ENCODE assay signal across 8 mouse cellular contexts in genomic region chr1:167598255-167599081, GRCm38 (mm10). TPM values are rescaled to one million over a fixed set of nuclear protein-coding genes. Genes with fewer than 3 reads are reported as not detected.
DNase-seq lines count a peak whose midpoint lies in the region; ATAC-seq and TF ChIP-seq lines count a peak whose summit lies in the region.

Rxrg (plus strand) TSS chr1:167598384.

- peak within 1 kb of the TSS; percentile 69 for H3K27ac ChIP-seq in hindbrain, embryonic 14.5 days
- no peak within 1 kb of the TSS for H3K27ac ChIP-seq in left cerebral cortex, adult 2 months

- DNase-seq in R1 (ENCODE audit: low read depth, low spot score): peak; percentile 57
- peak; percentile 90 for DNase-seq in embryo, embryonic 10 days (ENCODE audit: low spot score)
- peak; percentile 58 for DNase-seq in gastrocnemius, postnatal 10 days
- peak; percentile 66 for DNase-seq in hindbrain, embryonic 14.5 days (ENCODE audit: low spot score)
- DNase-seq in left cerebral cortex, adult 2 months (ENCODE audit: extremely low spot score in 1 of 2, low spot score in 2 of 2): peak; percentile 56 to 66
- peak; percentile 38 for DNase-seq in lung, postnatal 25 days (ENCODE audit: low spot score)
- peak; percentile 79 to 80 for DNase-seq in right cerebral cortex, postnatal 10 days (ENCODE audit: low spot score in 2 of 2)

- intact Hi-C loops in left cerebral cortex, adult 2 months (cut with DNase I): no loop called here

- peak within 1 kb of the TSS; percentile 84 for H3K4me2 ChIP-seq in hindbrain, embryonic 14.5 days (replicated peaks)

- ATAC-seq in hindbrain, embryonic 14.5 days (ENCODE audit: low FRiP score): peak; percentile 84
- ATAC-seq in erythroid progenitor cell, adult 5-6 weeks (replicated peaks; ENCODE audit: low FRiP score, poor library complexity, severe bottlenecking): no peak

- no peak for TF ChIP-seq CTCF in left cerebral cortex, adult 2 months (IDR thresholded peaks at IDR 0.05)

- H3K9ac ChIP-seq in hindbrain, embryonic 14.5 days: peak within 1 kb of the TSS; percentile 60

- H3K27me3 ChIP-seq in hindbrain, embryonic 14.5 days (ENCODE audit: control insufficient read depth, insufficient read depth, low read length): peaks cover 9% of the 10 kb centered on the region

- peak within 1 kb of the TSS; percentile 40 for H3K4me3 ChIP-seq in hindbrain, embryonic 14.5 days (replicated peaks; ENCODE audit: low read length)
- H3K4me3 ChIP-seq in left cerebral cortex, adult 2 months: peak within 1 kb of the TSS; percentile 45

- peaks cover 18% of the 10 kb centered on the region for H3K4me1 ChIP-seq in hindbrain, embryonic 14.5 days (replicated peaks; ENCODE audit: control insufficient read depth, insufficient read depth, low read length)

- whole genome bisulfite sequencing in hindbrain, embryonic 14.5 days: under 1% methylated on average over 40 of the region's 40 CpGs

- no peaks in the 10 kb centered on the region for H3K9me3 ChIP-seq in hindbrain, embryonic 14.5 days (ENCODE audit: control insufficient read depth, low read length)

- H3K36me3 ChIP-seq in hindbrain, embryonic 14.5 days (replicated peaks; ENCODE audit: control insufficient read depth, insufficient read depth): no peaks in the 10 kb centered on the region

RNA-seq across cellular contexts. Expression of gene Rxrg, which starts in this region (rescaled TPM):
- 10 to 100 TPM; 29.5 to 40.0 TPM for total RNA-seq in gastrocnemius, postnatal 10 days (2021)
- 9.3 and 12.7 TPM in 2 replicates for polyA plus RNA-seq in hindbrain, embryonic 14.5 days (2014; fragmentation: Nextera tagmentation; extraction: Ambion mirVana)
- total RNA-seq in left cerebral cortex, adult 2 months (2021): 10 to 100 TPM in 1 of 2 experiments, 1 to 10 TPM in 1; 6.7 to 13.0 TPM
- not detected in 2 replicates for total RNA-seq in erythroid progenitor cell, adult 5-6 weeks (2015; ENCODE audit: low replicate concordance)
- not detected in 2 replicates for total RNA-seq in erythroid progenitor cell, adult 5-6 weeks (2017; ENCODE audit: low replicate concordance)

Comparison
In these comparisons a context has a peak if more than half of its experiments do, and no peak if none do; other contexts are left out.
1. RNA of gene Rxrg (total RNA-seq): 29.5 to 40.0 TPM in gastrocnemius, postnatal 10 days and 6.7 to 13.0 TPM in left cerebral cortex, adult 2 months; not detected in erythroid progenitor cell, adult 5-6 weeks; every median in the first group is over 4 times any median in the second.
2. DNase-seq: peak in every context shown above with its lines; median percentile 90 in embryo, embryonic 10 days; 80 in right cerebral cortex, postnatal 10 days; 66 in hindbrain, embryonic 14.5 days; 61 in left cerebral cortex, adult 2 months; 58 in gastrocnemius, postnatal 10 days; 57 in R1; 38 in lung, postnatal 25 days.